In the genomic region with DNA sequence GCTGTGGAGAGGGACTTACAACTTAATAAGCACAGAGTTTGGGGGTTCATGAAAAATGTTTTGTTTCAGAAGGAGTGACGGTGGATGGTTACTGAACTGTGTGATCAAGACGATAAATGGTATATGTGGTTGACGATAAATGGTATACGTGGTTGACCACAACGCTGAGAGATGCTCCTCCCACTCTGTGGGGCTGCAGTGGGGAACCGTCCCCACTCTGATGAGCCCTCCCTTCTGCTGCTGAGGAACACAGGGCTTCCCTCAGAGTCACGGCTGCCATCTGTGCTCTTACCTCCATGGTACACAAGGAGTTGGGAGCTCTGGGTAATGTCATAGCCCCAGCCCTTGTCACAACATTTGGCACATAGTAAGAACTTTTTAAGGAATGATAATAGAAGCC, we compare ENCODE assay signal across 20 mouse cellular contexts.
"Had no signal": no experiment of that assay in that cellular context is flagged by ENCODE, and none has a peak within 500 bp of the region (broad histone marks: within the 10 kb centered on the region; RNA-seq: fewer than 3 reads in every experiment).

No protein-coding gene starts in this region.

- H3K9me3 ChIP-seq: kidney, embryonic 15.5 days; limb, embryonic 12.5 days; midbrain, embryonic 12.5 days; midbrain, embryonic 15.5 days; neural tube, embryonic 12.5 days; neural tube, embryonic 15.5 days had no signal

- DNase-seq: kidney, adult 11 months; kidney, adult 8-10 months; kidney, postnatal 10 days; kidney, postnatal 36 days; left cerebral cortex, postnatal 4 days; liver, postnatal 0 days; lung, embryonic 14.5 days; lung, postnatal 36 days; retina, postnatal 1 day; thymus, adult 18-20 months; thymus, postnatal 14 days had no signal

- H3K36me3 ChIP-seq: kidney, embryonic 15.5 days; limb, embryonic 12.5 days; limb, embryonic 15.5 days; midbrain, embryonic 12.5 days; midbrain, embryonic 15.5 days; neural tube, embryonic 12.5 days; neural tube, embryonic 15.5 days had no signal

- ATAC-seq: liver, postnatal 0 days; lung, postnatal 0 days; midbrain, embryonic 15.5 days had no signal

- H3K4me3 ChIP-seq: kidney, embryonic 15.5 days; limb, embryonic 12.5 days; limb, embryonic 15.5 days; midbrain, embryonic 12.5 days; midbrain, embryonic 15.5 days; neural tube, embryonic 12.5 days; neural tube, embryonic 15.5 days had no signal

- H3K9ac ChIP-seq: kidney, embryonic 15.5 days; limb, embryonic 12.5 days; limb, embryonic 15.5 days; liver, embryonic 14.5 days; liver, postnatal 0 days; lung, embryonic 14.5 days; midbrain, embryonic 12.5 days; midbrain, embryonic 15.5 days; neural tube, embryonic 12.5 days; neural tube, embryonic 15.5 days had no signal

- H3K27me3 ChIP-seq: kidney, embryonic 15.5 days; limb, embryonic 12.5 days; limb, embryonic 15.5 days; midbrain, embryonic 12.5 days; midbrain, embryonic 15.5 days; neural tube, embryonic 12.5 days; neural tube, embryonic 15.5 days had no signal

- H3K27ac ChIP-seq: kidney, embryonic 15.5 days; limb, embryonic 12.5 days; limb, embryonic 15.5 days; liver, embryonic 14.5 days; midbrain, embryonic 12.5 days; midbrain, embryonic 15.5 days; neural tube, embryonic 12.5 days; neural tube, embryonic 15.5 days had no signal
